Mouse (Mus musculus): ENCODE data around the gene Uqcrc2.

Gene Uqcrc2

DNA sequence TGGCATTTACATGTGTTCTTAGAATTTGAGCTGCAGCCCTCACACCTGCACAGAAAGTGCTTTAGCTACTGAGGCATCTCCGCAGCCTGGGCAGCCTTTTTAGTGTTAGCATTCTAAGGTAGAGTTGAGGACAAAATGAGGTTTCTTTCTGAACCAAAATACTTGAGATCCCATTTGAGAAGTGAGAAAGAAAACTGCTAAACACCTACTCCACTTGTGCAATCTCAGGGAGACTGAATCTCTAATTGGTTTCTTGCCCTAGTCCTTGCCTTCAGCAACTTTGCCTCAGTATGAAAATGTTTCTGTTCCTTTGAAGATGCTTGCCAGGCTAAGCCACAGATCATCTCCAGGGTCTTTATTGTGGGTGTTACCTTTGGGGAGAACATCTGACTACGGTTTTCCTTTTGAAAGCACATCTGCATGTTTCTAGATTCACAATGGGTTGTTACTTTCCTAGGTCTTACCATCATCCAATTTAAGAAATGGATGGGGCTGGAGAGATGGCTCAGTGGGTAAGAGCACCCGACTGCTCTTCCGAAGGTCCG, 58.9 kb downstream of the Uqcrc2 start:
- no peak for DNase-seq

DNA sequence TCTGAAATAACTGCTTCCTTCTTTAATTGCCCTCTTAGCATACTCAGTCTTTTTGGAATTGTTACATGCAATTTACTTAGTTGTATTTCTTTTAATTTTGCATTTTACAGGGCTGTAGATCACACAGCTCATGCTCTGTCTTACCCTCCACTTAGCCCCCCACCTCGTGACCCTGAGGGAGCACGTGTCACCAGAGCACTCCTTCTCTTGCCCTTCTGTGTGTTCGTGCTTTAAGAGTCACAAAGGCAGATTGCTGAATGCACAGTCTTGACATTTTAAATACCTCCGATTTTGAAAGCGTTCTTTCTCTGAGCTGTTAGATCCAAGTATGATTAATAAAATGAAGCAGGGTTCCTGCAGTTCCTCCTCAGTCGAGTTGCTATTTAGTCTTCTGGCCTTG, 60.2 kb downstream of the Uqcrc2 start:
- peak; percentile 3 for DNase-seq

DNA sequence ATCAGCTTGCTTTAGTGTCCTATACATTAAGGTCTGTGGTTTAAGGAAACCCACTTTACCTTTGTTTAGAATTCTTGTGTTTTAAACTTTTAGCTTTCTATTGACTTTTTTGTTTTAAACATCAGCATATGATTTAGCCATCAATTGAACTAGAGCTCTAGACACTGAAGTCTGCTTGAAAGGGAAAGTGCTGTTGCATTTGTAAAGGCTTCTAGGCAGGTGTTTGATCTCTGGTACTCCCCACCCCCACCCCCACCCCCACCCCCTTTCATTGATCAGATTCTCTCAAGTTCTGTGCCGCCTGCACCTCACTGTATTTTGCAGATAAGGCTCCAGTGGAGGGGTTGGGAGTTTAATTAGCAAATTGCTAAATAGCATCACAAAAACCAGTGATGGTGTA, 60.7 kb downstream of the Uqcrc2 start:
- DNase-seq: no peak

DNA sequence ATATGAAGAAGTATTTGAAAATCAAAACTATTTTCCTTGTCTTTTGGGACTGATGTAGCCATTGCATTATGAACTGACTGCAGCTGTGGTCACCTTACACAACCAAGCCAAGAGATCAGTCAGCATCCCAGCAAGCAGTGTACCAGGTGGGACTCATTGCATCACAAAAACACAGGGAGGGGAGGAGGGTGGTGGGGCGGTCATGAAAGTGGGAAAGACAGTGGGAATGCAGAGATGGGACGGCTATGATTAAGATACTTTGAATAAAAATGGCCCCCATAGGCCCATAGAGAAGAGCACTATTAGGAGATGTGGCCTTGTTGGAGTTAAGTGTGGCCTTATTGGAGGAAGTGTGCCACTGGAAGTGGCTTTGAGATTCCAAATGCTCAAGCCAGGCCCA, 61.4 kb downstream of the Uqcrc2 start:
- DNase-seq: no peak

DNA sequence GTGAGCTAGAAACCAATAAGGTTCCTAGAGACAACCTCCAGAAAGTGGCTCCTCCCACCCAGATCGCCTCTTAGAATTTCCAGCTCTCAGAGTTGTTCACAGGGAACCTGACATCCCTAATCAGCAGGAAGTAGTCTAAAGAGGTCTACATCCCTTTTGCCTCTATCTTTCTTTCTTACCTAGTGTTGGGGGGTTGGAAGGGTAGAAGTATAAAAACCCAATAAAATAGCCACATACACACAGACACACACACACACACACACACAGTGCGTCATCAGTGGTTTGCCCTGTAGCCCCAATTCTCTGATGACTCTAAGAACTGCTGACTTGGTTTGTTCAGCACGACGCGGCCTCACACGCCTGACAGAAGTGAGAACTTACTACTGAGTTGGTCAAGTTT, 64.6 kb downstream of the Uqcrc2 start:
- no peak for DNase-seq

DNA sequence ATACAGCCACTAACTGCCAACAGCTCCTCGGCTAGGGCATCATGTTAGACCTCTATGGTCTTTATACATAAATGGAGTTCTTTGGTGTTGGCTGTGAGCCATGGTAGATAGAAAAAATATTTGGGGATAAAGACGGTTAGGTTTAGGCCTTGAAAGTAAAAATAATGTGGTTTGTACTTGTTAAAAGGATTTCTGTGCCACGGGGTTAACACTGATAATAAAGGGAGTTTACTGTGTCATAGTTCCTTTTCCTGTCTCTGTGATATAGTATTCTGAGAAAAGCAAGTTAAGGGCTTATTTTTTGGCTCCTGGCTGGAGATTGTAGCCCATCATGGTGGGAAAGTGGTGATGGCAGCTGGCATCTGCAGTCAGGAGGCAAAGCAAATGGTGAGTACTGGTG, 68.9 kb downstream of the Uqcrc2 start:
- no peak for DNase-seq
